Mouse (Mus musculus) c-Kit-negative CD71-positive TER-119-positive erythroid progenitor cells, embryonic 14.5 days (primary cell): ENCODE results near the gene Lmntd1.

Source experiments
- DNase-seq: peaks from one replicate; pipeline ENCODE4 v3.0.0-alpha.2; 2013; ENCODE audit warnings: low read depth, low spot score

The Lmntd1 gene

DNA sequence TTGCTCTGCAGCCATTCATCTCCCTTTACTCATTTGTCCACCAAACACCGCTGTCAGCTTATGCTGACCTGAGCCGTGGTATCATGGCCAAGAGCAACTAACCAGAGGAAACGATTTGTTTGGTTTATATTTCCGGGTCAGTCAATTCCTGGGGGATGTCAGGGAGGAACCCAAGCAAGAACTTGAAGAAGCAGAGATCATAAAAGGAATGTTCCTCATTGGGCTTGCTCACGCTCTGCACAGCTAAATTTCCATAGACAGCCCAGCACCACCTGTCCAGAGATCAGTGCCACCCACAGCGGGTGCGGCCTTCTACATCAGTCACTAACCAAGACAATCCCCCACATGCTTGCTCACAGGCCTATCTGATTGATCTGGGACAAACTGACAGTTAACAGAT, at the start of gene Lmntd1:
Lmntd1 (minus strand) TSS at position 101 of the 400 bp plus-strand sequence.
- DNase-seq, result no peak

DNA sequence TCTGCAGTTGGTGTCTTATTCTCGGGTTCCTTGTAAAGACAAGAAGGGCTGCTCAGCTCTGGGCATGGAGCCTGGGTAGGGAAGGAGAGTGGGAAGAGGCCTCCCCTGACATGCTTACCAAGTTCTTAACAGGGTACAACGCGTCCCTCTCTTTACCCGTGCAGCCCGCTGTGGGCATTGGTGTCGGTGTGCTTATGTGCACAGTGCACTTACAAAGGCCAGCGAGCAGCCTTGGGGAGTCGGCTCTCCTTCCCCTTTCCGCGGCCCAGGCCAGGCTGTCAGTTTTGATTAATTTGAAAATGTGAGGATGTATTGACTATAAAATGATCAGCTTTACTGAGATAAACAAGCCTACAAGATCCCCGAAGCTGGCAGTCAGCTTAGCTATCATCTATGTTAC, 46.8 kb upstream of the Lmntd1 start:
- no peak for DNase-seq

DNA sequence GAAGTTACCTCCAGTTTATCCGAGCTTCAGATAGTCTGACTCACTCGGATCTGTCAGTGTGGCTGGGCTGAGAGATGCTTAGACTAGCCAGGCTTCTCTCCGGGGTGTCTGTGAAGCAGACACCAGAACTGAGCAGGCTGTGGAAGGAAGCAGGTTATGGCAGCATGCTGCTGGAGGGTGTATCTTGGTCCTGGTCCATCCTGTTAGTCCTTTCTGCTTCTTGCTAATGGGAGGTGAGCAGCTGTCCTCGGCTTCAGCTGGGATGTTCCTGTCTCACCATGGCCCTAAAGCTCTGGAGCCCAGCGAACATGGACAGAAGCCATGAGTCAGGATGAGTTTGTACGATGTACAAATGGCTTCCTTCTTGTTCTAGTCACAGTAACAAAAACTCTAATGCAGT, 45.0 kb upstream of the Lmntd1 start:
- DNase-seq, result no peak

DNA sequence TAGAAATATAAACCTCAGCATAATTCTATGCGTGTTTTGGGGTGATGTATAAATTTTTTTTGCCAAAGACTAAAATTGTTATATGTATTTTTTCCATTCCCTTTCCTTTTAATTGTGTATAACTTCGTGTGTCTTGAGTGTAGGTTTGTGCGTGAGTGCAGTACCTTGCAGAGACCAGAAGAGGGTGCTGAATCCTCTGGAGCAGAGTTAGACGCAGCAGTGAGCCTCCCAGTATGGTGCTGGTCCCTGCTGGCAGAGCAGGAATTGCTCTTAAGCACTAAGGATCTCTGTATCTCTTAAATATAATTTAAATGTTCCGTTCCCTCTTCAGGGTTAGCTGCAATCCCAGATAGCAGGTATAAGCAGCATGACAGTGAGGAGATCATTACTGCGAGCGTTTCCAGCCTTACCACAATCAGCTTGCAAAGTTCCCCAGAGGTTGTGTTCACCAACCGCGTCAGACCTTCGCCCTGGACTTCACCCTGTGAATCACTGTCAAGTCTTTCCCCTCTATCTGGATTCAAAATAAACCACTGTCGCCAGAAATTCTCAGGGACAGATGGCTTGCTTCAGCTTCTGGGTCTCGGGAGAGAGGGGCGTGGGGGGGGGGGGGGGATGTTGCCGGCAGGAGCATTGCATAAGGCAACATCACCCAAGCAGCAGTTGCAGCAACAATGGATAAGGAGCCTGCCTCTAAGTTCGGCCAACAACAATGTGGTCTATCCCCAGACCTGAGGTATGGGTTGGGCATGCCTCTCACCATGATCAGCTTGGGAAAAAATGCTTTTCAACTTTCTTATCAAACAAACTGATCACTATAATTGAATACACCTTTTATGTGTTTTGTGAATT, 42.8 kb upstream of the Lmntd1 start:
- no peak for DNase-seq

DNA sequence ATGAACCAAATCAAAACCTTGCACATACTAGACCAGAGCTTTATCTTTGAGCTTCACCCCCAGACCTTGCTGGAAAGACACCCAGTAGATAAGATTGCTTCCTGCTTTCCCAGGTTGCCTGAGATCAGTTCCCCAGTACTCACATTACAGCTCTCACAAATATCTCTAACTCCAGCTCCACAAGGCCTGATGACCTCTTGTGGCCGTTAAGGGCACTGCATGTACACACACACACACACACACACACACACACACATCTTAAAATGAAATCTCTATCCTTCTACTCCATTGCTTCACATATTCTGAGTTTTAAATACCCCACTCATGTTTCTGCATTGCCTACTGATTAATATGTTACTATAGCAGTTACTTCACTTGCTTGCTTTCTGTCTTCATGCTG, 41.6 kb upstream of the Lmntd1 start:
- DNase-seq, result no peak

DNA sequence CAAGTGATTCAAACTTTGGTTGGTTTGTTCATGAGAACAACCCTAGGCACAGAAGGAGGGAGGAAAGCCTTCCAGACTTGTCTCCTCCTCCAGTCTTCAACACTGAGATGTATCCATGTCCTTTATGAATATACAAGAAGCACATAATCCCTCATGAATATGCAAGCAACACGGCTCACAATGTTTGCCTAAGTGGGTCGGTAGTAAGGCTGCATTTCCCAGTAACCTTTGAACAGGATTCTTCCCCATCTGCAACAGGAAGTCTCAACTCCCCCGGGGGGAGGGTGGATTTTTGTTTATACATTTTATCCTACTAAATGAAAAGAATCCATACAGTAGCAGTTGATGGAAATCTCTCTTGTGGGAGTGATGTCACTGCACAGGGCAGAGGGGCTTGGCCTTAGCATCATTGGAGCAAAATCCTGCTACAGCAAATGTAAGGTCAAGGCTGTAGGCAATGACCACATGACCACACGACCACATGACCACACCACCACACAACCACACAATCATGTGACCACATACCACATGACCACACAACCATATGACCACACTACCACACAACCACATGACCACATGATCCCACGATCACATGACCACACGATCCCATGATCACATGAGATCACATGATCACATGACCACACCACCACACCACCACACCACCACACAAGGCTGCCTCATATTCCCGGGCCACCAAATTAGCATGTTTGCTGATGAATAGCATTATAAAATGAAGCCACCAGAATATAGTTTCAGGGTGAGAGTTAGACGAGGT, 40.1 kb upstream of the Lmntd1 start:
- no peak for DNase-seq

DNA sequence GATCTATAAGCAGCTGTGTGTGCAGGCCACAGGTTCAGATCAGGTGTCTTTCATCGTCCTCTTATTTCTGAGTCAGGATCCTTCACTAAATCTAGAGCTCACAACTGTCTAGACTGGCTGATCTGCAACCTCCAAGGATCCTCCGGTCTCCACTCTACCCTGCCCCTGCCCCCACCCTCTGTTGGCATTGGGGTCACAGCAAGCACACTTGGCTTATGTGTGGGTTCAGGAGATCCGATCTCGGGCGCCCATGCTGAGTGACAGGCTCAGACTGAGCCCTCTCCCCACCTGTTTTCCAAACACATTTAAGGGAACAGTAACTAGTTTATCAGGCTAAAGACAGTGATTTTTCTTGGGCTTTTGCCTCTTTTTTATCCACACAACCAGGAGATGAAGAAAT, 39.5 kb upstream of the Lmntd1 start:
- no peak for DNase-seq

DNA sequence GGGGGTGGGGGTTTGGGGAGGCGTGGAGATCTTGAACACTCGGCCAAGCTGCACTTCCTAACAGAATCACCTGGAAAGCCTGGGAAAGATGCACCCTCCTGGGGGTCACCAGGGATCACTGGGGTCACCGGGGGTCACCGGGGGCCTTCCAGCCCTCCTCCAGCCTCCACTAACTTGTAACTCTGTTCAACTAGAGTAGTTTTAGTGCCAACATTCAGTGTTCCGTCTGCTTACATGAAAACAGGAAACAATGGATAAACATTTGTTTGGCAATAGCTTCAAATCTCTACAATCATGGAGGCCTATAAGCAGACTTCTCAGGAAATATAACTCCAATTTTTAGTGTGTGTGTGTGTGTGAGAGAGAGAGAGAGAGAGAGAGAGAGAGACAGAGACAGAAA, 38.9 kb upstream of the Lmntd1 start:
- no peak for DNase-seq

DNA sequence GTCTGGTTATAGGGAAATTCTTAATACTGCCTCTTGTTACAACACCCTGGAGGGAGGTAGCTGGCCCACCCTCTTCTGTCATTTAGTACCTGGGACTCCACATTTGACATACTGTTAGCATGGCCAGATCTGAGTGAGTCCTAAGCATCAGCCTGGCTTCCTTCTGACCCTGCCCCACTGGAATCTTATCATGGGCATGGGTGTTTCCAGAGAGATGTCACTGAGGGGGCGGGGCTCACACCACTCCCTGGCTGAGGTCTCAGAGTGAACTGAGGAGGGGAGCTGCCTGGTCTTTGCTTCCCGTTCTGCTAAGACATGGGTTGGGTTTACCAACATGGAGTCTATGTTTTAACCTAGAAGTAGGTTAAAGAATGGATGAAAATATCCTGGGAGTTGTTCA, 37.9 kb upstream of the Lmntd1 start:
- DNase-seq, result no peak

DNA sequence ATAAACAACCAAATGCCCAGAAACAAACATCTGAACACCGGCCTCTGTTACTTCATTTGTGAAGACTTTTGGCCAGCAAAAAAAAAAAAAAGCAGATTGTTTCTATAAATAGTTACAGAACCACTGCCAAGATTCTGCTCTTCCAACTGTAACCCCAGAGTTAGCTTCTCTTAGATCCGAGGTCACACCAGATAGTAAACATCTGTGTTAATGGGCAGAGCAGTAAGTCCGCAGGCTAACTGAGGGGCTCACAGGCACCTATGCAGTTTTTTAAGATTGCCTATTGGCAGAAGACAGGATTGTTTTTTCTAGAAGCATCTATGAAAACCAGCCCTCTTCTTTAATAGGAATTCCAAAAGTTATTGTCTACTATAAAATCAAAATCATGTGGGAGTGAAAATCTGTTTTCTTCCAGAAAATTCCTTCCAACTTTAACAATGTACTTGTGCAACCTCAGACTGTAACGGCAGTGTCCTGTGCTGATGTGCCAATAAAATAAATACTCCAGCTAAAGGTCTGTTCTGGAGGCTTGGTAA, 26.9 kb upstream of the Lmntd1 start:
- no peak for DNase-seq

DNA sequence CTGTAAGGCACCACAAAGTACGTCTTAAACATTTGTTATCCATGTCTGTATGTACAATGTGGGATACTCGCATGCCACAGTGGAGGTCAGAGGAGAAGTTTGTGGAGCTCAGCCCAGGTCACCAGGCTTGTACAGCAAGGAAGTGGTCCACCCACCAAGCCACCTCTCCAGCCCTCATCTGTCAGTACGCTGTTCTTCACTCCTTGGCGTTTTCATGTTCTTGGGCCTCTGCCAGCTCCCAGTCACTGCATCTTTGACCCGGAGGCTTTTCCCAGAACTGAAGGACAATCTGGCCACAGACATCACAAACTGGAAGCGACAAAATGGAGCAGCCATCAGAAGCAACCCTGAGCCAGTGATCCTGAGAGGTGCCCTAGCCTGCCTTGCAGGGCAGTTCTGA, 24.1 kb upstream of the Lmntd1 start:
- DNase-seq, result no peak

DNA sequence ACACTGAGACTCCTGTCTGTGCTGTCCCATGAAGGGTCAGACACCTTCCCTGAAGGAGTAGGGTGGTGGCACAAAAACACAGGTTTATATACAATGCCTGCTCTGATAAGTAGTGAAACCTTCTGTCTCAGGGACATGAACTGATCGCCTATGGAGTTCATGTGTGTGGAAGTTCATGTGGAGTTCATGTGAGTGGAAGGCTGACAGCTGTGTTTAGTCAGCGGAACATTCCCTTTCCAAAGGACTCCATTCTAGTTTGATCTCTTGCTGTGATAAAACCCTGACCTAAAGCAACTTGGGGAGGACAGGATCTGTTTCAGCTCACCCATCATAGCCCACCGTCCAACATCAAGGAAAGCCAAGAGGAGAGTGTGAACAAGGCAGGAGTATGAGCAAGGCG, 22.6 kb upstream of the Lmntd1 start:
- no peak for DNase-seq

DNA sequence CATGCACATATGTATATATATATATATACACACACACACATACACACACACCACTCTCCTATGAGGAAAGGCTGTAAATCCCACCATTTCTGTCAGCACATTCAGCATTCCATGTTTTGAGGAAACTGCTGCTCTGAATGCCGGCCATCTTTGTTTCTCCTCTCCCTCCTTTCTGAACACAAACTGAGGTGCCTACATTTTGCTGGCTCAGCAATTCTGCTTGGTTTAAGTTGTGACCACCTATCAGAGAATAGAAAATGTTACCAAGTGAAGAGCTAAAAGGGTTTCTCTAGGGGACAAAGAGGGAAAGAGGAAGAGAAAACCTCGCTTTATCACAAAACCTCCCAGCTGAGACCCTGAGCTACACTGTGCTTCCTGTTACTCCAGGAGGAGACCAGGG, 20.3 kb upstream of the Lmntd1 start:
- DNase-seq, result no peak

DNA sequence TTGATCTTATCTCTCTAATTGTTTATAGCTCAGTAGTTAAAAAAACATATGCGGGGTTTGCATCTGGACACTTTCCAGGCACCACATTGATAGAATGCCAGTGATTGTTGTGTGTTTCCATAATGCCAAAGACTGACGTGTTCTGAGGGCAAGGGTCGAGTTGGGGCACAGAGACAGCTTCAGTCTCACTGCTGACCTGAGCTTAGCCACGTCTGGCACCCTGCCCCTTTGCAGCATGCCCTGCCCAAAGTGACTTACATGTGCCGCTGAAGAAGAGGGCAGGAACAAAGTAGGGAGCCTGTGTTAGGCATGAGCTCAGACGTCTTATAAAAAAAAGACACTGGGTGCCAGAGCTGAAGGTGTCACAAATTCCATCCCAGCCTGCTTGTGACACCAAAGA, 16.1 kb upstream of the Lmntd1 start:
- no peak for DNase-seq

DNA sequence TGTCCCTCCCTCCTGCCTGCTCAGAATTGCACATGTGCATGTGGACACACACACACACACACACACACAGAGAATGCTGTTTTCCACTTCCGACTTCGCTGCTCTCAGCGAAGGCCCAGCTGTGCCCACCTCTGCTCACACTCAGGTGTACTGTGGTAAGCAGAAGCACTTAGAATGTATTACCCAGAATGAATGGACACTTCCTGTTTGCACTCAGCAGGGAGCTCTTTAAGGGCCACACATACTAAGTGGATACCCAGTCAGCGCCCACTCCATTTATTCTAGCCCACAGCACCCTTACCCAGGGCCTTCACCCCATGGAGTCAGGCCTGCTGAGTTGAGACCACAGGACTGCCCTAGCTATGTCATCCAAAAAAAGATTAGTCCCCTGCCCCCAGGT, 9.0 kb upstream of the Lmntd1 start:
- DNase-seq, result no peak

DNA sequence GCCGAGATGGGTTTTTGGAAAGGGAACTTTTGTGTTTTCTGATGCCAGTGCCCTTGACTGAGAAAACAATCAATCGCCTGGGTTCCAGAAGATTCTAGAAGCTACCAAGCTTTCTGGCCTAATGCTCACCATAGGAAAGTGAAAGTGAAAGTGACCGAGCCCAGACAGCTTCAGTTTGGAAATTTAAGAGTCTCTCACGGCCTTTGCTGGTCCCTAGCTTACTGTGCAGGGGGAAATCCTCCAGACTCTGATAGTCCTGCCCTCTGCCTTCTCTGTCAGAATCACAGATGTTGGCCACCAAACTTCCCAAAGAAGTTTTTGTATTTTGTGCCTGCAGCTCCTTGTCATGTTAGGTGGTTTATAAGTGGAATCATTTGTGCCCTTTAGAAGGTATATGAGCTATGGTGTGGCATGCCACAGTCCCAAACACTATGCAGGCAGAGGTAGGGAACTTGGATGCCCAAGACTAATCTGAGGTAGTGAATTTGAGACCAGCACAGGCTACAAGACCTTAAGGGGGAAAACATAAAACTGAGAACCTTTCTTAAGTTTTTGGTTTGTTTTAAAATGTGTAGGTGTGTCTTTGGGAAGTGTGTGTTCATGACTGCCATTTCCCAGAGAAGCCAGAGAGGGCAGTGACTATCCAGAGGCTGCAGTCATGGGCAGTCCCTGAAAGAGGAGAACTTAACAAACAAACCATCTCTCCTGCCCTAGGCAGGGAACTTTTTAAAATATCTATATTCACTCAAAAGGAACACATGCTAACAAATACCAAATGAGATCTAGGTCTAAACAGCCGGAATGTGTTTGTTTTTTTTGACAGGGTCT, 2.5 kb upstream of the Lmntd1 start:
- no peak for DNase-seq

DNA sequence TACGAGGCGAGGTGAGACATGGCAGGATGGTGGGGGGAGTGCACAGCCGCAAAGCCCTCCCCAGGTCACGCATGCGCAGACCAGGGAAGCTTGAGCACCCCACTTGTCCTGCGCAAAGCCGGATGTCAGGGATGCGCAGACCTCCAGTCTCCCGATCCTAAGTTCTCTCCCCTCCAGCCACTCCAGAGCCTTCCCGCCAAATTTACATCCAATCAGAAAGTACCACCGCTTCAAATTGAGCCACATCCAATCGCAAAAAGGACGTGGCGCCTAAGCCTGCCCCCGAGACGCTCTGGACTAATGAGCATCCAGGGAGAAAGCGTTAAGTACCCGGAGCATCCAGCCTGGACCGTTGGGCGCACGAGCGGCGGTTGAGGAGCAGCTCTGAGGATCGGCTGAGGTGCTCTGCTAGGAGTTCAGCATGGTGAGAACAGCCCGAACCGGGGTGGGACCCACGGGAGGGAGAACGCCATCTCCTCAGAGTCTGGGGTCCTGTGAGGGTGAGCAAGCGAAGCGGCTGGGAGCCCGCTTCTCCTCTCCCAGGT, 1.6 kb upstream of the Lmntd1 start, which contains the start of gene Tuba3b:
Tuba3b (plus strand) TSS at position 92 of the 545 bp plus-strand sequence.
- DNase-seq, result no peak

DNA sequence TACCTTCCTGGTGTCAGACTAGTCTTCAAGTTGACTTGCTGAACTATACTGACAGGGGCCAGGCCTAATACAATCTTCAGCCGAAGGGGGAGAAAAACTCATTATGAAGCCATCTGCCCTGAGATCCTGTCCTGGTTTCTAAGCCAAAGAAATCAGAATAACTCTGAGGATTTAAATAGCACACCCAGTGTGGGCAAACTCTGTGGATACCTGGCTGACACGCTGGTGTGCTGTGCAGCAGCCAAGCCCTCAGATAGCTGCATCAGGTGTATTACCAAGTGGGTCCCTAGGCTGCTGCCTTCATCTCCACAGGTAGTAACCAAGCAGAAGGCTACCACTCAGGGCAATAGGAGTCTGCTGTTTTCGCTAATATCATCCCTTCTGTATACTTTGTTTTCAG, 1.5 kb downstream of the Lmntd1 start:
- DNase-seq, result no peak

DNA sequence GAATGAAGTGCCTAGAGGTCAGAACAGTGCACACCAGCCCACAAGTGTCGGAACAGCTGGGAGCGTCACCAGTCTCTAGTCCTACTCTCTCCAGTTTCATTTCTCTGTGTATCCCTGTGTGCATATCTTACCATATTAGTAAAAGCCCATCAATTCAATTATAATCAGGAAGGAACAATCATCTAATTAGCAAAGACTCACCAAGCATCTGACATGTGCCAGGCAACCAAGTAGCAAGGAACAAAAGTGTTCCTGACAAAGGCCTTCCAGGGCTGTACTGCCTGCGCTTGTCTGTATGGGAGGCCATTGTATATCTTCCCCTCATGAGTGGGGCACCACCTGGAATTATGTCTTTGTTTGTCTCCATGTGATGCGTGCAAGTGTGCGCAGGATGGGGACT, 3.2 kb downstream of the Lmntd1 start:
- DNase-seq, result no peak

DNA sequence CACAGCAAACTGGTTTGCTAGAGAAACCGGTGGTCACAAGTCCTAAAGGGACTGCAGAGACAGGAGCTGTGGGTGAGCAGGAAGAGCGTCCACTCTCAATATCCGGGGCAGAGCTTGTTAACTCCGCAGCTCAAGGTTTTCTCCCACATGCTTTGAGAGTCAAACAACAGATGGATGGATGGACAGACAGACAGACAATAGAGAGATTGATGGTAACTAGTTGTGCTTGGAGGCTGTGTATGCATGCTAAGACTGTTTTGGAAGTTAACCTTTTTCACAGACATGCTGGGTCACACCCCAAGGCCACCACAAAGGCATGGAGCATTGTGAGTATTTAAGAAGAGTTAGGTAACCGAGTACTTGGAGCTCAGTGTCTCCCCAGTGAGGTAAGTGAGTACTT, 5.4 kb downstream of the Lmntd1 start:
- DNase-seq, result no peak

DNA sequence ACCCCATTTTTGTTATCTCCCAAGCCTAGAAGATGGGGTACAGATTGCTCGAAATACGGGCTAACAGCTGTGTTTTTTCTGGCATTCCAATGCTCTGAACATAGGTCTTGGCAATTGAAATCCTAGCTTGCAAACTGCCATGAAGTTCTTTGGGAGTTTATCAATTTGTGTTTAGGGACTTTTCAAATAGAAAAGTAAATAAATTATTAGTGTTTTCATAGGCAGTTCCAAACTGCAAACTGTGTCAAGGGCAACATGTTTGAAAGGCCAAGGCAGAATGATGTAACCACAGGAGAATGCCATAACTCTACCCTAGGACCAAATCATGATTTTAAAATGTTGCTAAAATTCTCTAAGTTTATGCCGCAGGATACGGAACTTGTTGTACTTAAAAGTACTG, 6.4 kb downstream of the Lmntd1 start:
- DNase-seq, result no peak

DNA sequence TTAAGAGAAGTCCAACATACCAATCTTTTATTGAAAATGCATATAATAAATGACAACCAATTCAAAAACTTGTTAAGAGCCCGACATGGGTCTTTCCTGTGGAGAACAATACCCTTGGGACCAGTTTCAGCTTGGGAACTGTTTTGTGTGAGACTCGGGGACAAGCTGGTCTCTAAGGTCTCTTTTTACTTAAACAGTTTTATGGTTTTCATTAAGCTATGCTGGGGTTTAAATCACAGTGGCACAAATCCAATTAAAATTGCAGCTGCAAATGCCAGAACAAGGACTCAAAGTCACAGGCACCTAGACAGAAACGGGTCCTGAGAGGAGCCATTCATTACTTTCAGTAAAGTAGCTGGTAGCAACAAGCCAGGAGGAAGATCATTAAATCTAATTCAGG, 8.9 kb downstream of the Lmntd1 start:
- DNase-seq, result no peak
